Mouse (Mus musculus): Measurements from ENCODE around the gene Fam171a1.

DNA sequence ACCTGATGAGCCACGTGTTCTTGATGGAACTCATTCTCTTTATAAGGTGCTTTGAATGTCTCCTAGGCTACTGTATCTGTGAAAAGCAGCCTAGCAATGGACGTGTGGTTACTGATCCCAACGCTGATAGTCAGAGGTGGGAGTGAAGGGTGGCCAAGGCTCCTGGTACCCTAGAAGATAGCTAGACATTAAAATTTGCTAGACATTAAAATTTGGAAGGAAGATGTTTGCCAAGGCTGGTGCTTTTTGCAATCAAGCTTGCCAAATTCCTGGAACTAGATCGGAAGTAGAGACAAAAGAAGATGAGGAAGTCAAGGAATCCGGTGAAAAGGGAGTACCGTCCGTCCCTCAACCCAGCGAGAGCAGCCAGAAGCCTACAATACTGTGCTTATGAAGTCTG lies 34.7 kb downstream of the Fam171a1 start:
- no peak for TF ChIP-seq POLR2A (IDR thresholded peaks at IDR 0.05; ENCODE audit: borderline replicate concordance, low read depth, low read length)
- no peak for TF ChIP-seq CTCF (IDR thresholded peaks at IDR 0.05; ENCODE audit: low read depth, low read length)

Measured in bone marrow macrophage, adult 2 months (primary cell).